Mouse (Mus musculus): ENCODE results near the gene Myo18a. TPM values are rescaled to one million over a fixed set of nuclear protein-coding genes. Genes with fewer than 3 reads are reported as not detected.

Myo18a gene
- polyA plus RNA-seq, 1 experiment from 2014 or later, result 22.3 TPM

DNA sequence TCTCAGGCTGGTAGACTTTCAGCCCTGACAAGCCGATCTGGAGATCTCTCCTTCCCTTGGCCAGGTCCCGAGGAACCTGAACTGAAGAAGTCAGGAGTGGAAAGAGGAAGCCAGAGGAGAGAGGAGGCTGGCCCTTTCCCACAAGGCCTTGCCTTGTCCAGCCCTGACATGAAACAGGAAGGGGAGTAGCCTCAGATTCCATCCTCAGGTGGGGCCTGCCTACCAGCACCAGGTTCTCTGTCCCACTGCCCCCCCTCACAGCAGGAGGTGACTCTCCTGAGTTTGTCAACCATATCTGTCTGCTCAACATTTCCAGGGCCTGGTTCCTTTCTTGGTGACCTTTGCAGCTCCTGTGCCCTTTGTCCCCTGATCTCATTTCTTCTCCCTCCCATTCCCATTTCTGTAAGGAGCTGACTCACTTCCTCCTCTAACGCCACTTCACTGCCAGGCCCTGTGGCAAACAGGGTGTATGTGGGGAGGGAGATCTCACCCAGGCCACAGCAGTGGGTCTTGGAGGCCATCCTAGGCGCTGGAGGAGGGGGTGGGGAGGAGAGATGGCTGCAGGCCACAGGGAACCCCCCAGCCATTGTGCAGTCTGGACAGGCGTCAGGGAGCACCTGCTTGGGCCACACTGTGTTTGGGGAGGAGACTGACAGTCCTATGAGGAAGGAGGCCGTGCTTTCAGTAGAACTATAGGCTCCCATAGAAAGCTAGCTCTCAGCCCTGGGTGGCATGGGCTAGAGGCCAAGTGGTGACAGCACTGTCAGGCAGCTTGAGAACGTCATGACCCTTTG lies 22.9 kb downstream of the Myo18a start:
- H3K4me1 ChIP-seq (ENCODE audit: control insufficient read depth, insufficient read depth, low read length), result peaks cover 42% of the 10 kb centered on the region
- ATAC-seq (ENCODE audit: insufficient number of reproducible peaks, insufficient read depth, low FRiP score, low read depth), result peak; percentile 39; the same call in 1 of the 2 replicates
- peak overlapping the region; percentile 87 for H3K27ac ChIP-seq (ENCODE audit: low read length)
- H3K36me3 ChIP-seq (ENCODE audit: control insufficient read depth, insufficient read depth, low read length), result no peaks in the 10 kb centered on the region
- no peak overlapping the region for H3K4me3 ChIP-seq (ENCODE audit: low read depth, low read length)
- WGBS, result 52% methylated on average over 7 of the region's 7 CpGs
- H3K9me3 ChIP-seq (ENCODE audit: control insufficient read depth, low read depth, low read length), result no peaks in the 10 kb centered on the region
- no peaks in the 10 kb centered on the region for H3K27me3 ChIP-seq (ENCODE audit: control insufficient read depth, insufficient read depth, low read length)
- no peak overlapping the region for H3K9ac ChIP-seq (replicated peaks; ENCODE audit: low read depth, low read length)
- H3K4me2 ChIP-seq (replicated peaks; ENCODE audit: low read depth, low read length), result 0 out of 2 replicates have a peak overlapping the region, but pooled peaks have one; percentile 4

GRCm38 (mm10) chr11:77787707-77788106 lies 24.7 kb downstream of the Myo18a start, which contains the start of gene Gm10277:
Gene Gm10277, minus strand, starts transcription at chr11:77787747.
- Histone ChIP-seq H3K27ac (ENCODE audit: low read length) (peak within 1 kb of the TSS; percentile 87; the same call in 1 of the 2 replicates), H3K4me3 (ENCODE audit: low read depth, low read length) (no peak within 1 kb of the TSS), H3K27me3 (ENCODE audit: control insufficient read depth, insufficient read depth, low read length) (no peaks in the 10 kb centered on the region), H3K4me1 (ENCODE audit: control insufficient read depth, insufficient read depth, low read length) (peaks cover 49% of the 10 kb centered on the region), H3K4me2 (replicated peaks; ENCODE audit: low read depth, low read length) (no peak within 1 kb of the TSS), H3K9ac (replicated peaks; ENCODE audit: low read depth, low read length) (no peak within 1 kb of the TSS), H3K9me3 (ENCODE audit: control insufficient read depth, low read depth, low read length) (no peaks in the 10 kb centered on the region), H3K36me3 (ENCODE audit: control insufficient read depth, insufficient read depth, low read length) (no peaks in the 10 kb centered on the region)
- WGBS, result 82% methylated on average over 5 of the region's 5 CpGs
- no peak for ATAC-seq (ENCODE audit: insufficient number of reproducible peaks, insufficient read depth, low FRiP score, low read depth)

DNA sequence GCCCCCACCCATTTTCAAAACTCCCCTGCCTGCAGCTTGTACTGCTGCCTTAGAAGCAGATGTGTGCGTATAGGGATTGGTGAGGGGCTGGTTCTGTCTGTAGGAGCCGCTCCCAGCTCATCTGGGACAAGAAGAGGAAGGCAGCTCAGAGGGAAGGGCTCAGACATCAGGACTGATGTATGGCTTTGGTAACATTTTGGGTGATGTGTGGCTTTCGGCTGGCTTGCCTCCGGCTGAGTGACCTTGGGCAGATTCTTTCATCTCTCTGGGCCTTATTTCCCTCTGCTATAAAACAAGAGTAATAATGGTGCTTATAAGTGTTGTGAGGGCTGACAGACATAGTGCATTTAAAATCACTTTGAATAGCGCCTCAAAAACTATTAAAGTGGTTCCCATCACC lies 26.5 kb downstream of the Myo18a start:
- no peak overlapping the region for H3K4me2 ChIP-seq (replicated peaks; ENCODE audit: low read depth, low read length)
- H3K4me1 ChIP-seq (ENCODE audit: control insufficient read depth, insufficient read depth, low read length), result peaks cover 41% of the 10 kb centered on the region
- no peak for ATAC-seq (ENCODE audit: insufficient number of reproducible peaks, insufficient read depth, low FRiP score, low read depth)
- no peaks in the 10 kb centered on the region for H3K9me3 ChIP-seq (ENCODE audit: control insufficient read depth, low read depth, low read length)
- H3K9ac ChIP-seq (replicated peaks; ENCODE audit: low read depth, low read length), result no peak overlapping the region
- no peaks in the 10 kb centered on the region for H3K27me3 ChIP-seq (ENCODE audit: control insufficient read depth, insufficient read depth, low read length)
- no peak overlapping the region for H3K27ac ChIP-seq (ENCODE audit: low read length)
- 84% methylated on average over 5 of the region's 5 CpGs for WGBS
- no peaks in the 10 kb centered on the region for H3K36me3 ChIP-seq (ENCODE audit: control insufficient read depth, insufficient read depth, low read length)
- no peak overlapping the region for H3K4me3 ChIP-seq (ENCODE audit: low read depth, low read length)

- WGBS, result 39% methylated on average over 9 of the region's 9 CpGs
- H3K36me3 ChIP-seq (ENCODE audit: control insufficient read depth, insufficient read depth, low read length), result no peaks in the 10 kb centered on the region
- peaks cover 34% of the 10 kb centered on the region for H3K4me1 ChIP-seq (ENCODE audit: control insufficient read depth, insufficient read depth, low read length)
- H3K27me3 ChIP-seq (ENCODE audit: control insufficient read depth, insufficient read depth, low read length), result no peaks in the 10 kb centered on the region
- no peak overlapping the region for H3K4me2 ChIP-seq (replicated peaks; ENCODE audit: low read depth, low read length)
- no peak for ATAC-seq (ENCODE audit: insufficient number of reproducible peaks, insufficient read depth, low FRiP score, low read depth)
- no peak overlapping the region for H3K4me3 ChIP-seq (ENCODE audit: low read depth, low read length)
- no peak overlapping the region for H3K9ac ChIP-seq (replicated peaks; ENCODE audit: low read depth, low read length)
- H3K9me3 ChIP-seq (ENCODE audit: control insufficient read depth, low read depth, low read length), result no peaks in the 10 kb centered on the region
- peak overlapping the region; percentile 82 for H3K27ac ChIP-seq (ENCODE audit: low read length)
Observed at GRCm38 (mm10) chr11:77790286-77790685, 27.2 kb downstream of the Myo18a start.

DNA sequence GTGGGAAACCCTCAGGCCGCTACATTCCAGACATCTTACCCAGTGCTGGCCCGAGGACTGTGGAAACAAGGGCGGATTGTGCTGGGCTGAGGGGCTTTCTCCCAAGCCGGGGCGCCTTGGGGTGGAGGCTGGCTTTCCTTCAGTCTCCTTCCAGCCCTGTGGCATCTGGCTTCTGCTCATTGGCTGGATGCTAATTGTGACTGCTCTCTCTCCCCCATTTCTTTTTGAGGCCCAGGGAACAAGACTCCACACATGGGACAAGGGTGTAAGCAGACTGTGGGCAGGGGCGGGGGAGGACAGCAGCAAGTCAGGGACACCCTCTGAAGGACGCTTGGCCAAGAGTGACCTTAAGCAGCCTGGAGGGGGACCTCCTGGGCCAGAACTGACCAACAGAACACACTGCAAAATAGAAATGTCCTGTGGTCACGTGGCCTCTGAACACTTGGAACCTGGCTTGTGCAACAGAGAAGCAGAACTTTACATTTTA lies 28.2 kb downstream of the Myo18a start:
- 43% methylated on average over 8 of the region's 8 CpGs for WGBS
- Histone ChIP-seq H3K27me3 (ENCODE audit: control insufficient read depth, insufficient read depth, low read length) (no peaks in the 10 kb centered on the region), H3K4me2 (replicated peaks; ENCODE audit: low read depth, low read length) (no peak overlapping the region), H3K4me1 (ENCODE audit: control insufficient read depth, insufficient read depth, low read length) (peaks cover 24% of the 10 kb centered on the region), H3K27ac (ENCODE audit: low read length) (peak overlapping the region; percentile 82; the same call in 1 of the 2 replicates), H3K4me3 (ENCODE audit: low read depth, low read length) (no peak overlapping the region), H3K9me3 (ENCODE audit: control insufficient read depth, low read depth, low read length) (no peaks in the 10 kb centered on the region), H3K9ac (replicated peaks; ENCODE audit: low read depth, low read length) (no peak overlapping the region), H3K36me3 (ENCODE audit: control insufficient read depth, insufficient read depth, low read length) (no peaks in the 10 kb centered on the region)
- ATAC-seq (ENCODE audit: insufficient number of reproducible peaks, insufficient read depth, low FRiP score, low read depth), result 0 out of 2 replicates have a peak, but pooled peaks have one; percentile 46

- no peaks in the 10 kb centered on the region for H3K9me3 ChIP-seq (ENCODE audit: control insufficient read depth, low read depth, low read length)
- no peak overlapping the region; the same call in 1 of the 2 replicates for H3K9ac ChIP-seq (replicated peaks; ENCODE audit: low read depth, low read length)
- H3K4me1 ChIP-seq (ENCODE audit: control insufficient read depth, insufficient read depth, low read length), result peaks cover 22% of the 10 kb centered on the region
- whole genome bisulfite sequencing, result 51% methylated on average over 12 of the region's 12 CpGs
- H3K36me3 ChIP-seq (ENCODE audit: control insufficient read depth, insufficient read depth, low read length), result no peaks in the 10 kb centered on the region
- peak overlapping the region; percentile 61; the same call in 1 of the 2 replicates for H3K27ac ChIP-seq (ENCODE audit: low read length)
- no peaks in the 10 kb centered on the region for H3K27me3 ChIP-seq (ENCODE audit: control insufficient read depth, insufficient read depth, low read length)
- H3K4me3 ChIP-seq (ENCODE audit: low read depth, low read length), result no peak overlapping the region
- H3K4me2 ChIP-seq (replicated peaks; ENCODE audit: low read depth, low read length), result no peak overlapping the region
- ATAC-seq (ENCODE audit: insufficient number of reproducible peaks, insufficient read depth, low FRiP score, low read depth), result no peak
Observed at GRCm38 (mm10) chr11:77791752-77792565, 28.9 kb downstream of the Myo18a start.

GRCm38 (mm10) chr11:77792566-77792909 lies 29.5 kb downstream of the Myo18a start:
- Histone ChIP-seq H3K36me3 (ENCODE audit: control insufficient read depth, insufficient read depth, low read length) (no peaks in the 10 kb centered on the region), H3K4me1 (ENCODE audit: control insufficient read depth, insufficient read depth, low read length) (peaks cover 22% of the 10 kb centered on the region), H3K27ac (ENCODE audit: low read length) (no peak overlapping the region), H3K9ac (replicated peaks; ENCODE audit: low read depth, low read length) (no peak overlapping the region), H3K4me2 (replicated peaks; ENCODE audit: low read depth, low read length) (0 out of 2 replicates have a peak overlapping the region, but pooled peaks have one; percentile 64), H3K27me3 (ENCODE audit: control insufficient read depth, insufficient read depth, low read length) (no peaks in the 10 kb centered on the region), H3K9me3 (ENCODE audit: control insufficient read depth, low read depth, low read length) (no peaks in the 10 kb centered on the region), H3K4me3 (ENCODE audit: low read depth, low read length) (no peak overlapping the region)
- WGBS, result 75% methylated on average over 7 of the region's 7 CpGs
- no peak for ATAC-seq (ENCODE audit: insufficient number of reproducible peaks, insufficient read depth, low FRiP score, low read depth)

DNA sequence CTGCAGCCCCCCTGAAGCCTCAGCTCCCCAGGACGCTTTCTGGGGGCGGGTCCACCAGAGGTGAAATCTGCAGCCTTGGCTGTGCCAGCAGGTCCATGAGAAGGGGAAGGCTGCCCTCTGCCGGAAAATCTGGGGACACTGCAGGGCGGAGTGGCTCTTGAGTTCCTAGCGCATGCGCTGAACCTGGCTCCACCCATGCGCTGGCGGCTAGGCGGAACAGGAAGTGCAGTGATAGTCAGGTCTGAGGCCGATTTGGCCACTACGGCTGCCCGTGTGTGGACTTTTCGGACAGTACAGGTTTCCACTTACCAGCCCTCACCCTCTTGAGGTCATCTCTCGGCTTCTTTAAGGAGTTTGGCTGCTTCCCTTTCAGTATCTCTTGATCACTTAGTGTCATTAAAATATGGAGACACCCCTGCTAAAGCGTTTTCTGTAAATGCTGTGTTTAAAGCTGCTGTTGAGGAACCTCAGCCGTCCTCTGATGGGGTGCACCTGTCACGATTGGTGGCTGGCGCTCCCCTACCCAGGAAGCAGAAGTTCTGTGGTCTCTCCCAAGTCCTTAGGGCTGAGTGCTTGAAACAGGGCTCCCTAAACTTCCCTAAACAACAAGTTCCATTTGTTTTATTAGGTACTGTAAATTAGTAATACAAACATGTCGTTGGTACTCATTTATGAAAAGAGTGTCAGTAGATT lies 30.3 kb downstream of the Myo18a start:
- no peaks in the 10 kb centered on the region for H3K27me3 ChIP-seq (ENCODE audit: control insufficient read depth, insufficient read depth, low read length)
- no peaks in the 10 kb centered on the region for H3K36me3 ChIP-seq (ENCODE audit: control insufficient read depth, insufficient read depth, low read length)
- H3K9ac ChIP-seq (replicated peaks; ENCODE audit: low read depth, low read length), result peak overlapping the region; percentile 37; the same call in 1 of the 2 replicates
- H3K4me1 ChIP-seq (ENCODE audit: control insufficient read depth, insufficient read depth, low read length), result peaks cover 22% of the 10 kb centered on the region
- H3K27ac ChIP-seq (ENCODE audit: low read length), result peak overlapping the region; percentile 53; the same call in 1 of the 2 replicates
- no peaks in the 10 kb centered on the region for H3K9me3 ChIP-seq (ENCODE audit: control insufficient read depth, low read depth, low read length)
- ATAC-seq (ENCODE audit: insufficient number of reproducible peaks, insufficient read depth, low FRiP score, low read depth), result peak; percentile 86
- H3K4me3 ChIP-seq (ENCODE audit: low read depth, low read length), result peak overlapping the region; percentile 31
- peak overlapping the region; percentile 64 for H3K4me2 ChIP-seq (replicated peaks; ENCODE audit: low read depth, low read length)
- 4% methylated on average over 19 of the region's 19 CpGs for WGBS

All from stomach, embryonic 14.5 days (tissue).